Mouse (Mus musculus) urinary bladder, postnatal 25 days (tissue): ENCODE measurements around the gene Gjb2.

ENCODE experiments used
- DNase-seq: peaks from one replicate; pipeline ENCODE4 v3.0.0; 2022; ENCODE audit warnings: low spot score

Gjb2 gene

DNA sequence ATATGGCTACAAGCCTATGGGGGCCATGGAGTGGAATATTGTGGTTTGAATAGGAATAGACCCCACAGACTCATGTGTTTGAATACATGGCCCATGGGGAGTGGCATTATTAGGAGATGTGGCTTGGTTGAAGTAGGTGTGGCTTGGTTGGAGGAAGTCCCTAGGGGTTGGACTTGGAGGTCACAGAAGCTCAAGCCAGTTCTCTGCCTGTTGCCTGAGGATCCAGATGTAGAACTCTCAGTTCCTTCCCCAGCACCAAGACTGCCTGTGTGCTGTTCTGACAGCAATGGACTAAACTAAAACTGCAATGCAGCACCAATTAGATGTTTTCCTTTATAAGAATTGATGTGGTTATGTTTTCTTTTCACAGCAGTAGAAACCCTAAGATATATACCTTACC is 38.4 kb downstream of the Gjb2 start:
- DNase-seq = no peak

DNA sequence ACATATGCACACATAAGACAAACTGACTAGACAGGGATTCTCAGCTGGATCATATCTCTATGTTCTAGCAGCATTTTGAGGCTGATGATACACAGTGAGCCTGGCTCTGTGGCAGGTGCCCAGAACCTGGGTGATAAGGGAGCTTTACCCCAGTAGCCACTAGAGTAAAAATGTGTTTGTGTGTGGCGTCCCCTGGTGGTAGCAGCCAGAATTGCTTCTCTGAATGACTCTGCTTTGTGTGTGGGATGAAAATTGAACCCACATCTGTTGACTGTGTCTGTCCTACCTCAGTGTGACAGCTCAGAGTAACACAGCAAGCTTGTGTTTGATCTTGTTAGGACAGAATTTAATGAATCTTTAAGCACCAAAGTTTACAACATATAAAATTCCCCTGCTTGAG is 44.5 kb downstream of the Gjb2 start:
- peak; percentile 57 for DNase-seq

DNA sequence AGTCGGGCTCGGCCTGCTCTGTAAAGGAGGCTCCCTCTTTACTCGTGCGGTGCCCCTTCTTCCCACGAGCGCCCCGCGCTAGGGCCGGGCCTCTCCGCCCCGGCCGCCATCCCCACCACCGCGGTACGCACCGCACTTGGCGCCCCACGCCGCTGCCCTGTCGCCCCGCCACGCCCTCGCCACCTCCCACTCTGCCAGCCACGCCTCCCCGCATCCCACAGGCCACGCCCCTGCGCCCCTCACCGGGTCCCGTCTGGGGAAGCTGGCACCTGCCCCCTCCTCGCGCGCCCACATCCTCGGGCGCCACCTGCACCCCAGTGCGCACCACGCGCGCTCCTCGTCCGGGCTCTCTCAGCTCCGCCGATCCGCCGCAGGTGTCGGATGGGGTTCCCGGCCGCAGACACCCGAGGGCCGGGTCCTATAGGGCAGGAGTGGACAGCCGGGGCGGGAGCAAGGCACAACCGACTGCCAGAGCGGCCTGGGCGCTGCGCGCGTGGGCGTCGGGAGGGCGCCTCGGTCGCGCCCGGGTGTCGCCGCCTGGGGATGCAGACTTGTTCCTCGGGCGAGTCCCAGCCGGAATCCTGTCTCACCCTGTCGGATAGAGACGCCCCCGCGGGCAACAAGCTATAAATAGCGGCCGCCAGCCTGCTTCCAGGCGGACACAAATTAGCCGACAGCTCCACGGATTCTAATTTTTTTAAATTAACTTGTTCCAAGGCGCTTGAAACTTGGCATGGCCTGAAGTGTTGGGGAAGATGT is 46.8 kb downstream of the Gjb2 start, which contains the start of gene Gja3:
Gene Gja3, minus strand, starts transcription at position 538 of the 759 bp plus-strand sequence.
- no peak for DNase-seq

DNA sequence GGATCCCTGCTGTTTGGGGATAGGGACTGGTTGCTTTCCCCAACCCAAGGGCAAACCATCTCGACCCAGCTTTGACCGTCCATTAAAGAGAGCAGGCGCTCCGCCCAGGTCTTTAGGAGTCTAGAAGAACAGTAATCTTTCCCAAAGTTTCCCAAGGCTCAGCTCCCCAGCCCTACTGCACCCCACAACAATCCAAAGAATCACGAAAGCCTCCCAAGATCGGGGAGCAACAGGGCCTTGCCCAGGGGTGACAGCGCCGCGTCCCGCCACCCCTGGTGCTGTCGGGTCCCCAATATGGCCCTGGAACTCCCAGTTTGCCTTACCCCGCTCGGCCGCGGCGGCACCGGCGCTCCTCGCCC is 47.3 kb downstream of the Gjb2 start:
- no peak for DNase-seq

DNA sequence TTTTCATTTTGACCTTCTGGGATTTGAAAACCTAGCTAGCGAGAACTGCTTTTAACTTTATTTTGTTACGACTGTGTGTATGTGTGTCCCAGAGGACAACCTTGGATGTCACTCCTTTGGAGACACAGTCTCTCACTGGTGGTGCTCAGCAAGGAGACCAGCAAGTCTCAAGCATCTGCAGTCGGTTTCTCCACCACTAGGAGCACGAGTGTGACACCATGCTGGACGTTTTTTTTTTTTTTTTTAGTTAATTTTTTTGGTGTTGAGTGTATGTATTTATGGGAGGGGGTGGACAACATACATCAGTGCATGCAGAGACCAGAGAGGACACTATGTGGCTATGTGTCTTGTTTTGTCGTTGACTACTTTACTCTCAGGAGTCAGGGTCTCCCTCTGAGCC is 51.8 kb downstream of the Gjb2 start:
- no peak for DNase-seq
